Comparison of ENCODE assay signal across 27 mouse cellular contexts in genomic region chr12:55041011-55041410, GRCm38 (mm10). TPM values are rescaled to one million over a fixed set of nuclear protein-coding genes. Genes with fewer than 3 reads are reported as not detected.
DNase-seq lines count a peak whose midpoint lies in the region; ATAC-seq lines count a peak whose summit lies in the region.
"Had no signal": no experiment of that assay in that cellular context is flagged by ENCODE, and none has a peak within 500 bp of the region (broad histone marks: within the 10 kb centered on the region; RNA-seq: fewer than 3 reads in every experiment).

No protein-coding gene starts in this region.

- 0 out of 2 replicates have a peak overlapping the region, but pooled peaks have one; percentile 28 for H3K4me2 ChIP-seq in kidney, embryonic 15.5 days
- H3K4me2 ChIP-seq: embryonic facial prominence, embryonic 12.5 days; embryonic facial prominence, embryonic 15.5 days; heart, embryonic 11.5 days; hindbrain, embryonic 12.5 days; hindbrain, embryonic 15.5 days had no signal

- 0 out of 2 replicates have a peak, but pooled peaks cover 2% of the 10 kb centered on the region for H3K4me1 ChIP-seq in kidney, embryonic 15.5 days
- H3K4me1 ChIP-seq: embryonic facial prominence, embryonic 12.5 days; embryonic facial prominence, embryonic 15.5 days; hindbrain, embryonic 12.5 days; hindbrain, embryonic 15.5 days had no signal

- 54% methylated on average over 15 of the region's 15 CpGs for WGBS in kidney, embryonic 15.5 days

- H3K36me3 ChIP-seq in kidney, embryonic 15.5 days = peaks cover 17% of the 10 kb centered on the region
- H3K36me3 ChIP-seq: hindbrain, embryonic 15.5 days had no signal

- no peaks in the 10 kb centered on the region for H3K9me3 ChIP-seq in kidney, embryonic 15.5 days (replicated peaks)
- H3K9me3 ChIP-seq: embryonic facial prominence, embryonic 12.5 days; embryonic facial prominence, embryonic 15.5 days; hindbrain, embryonic 12.5 days; hindbrain, embryonic 15.5 days had no signal

- H3K27me3 ChIP-seq in kidney, embryonic 15.5 days = no peaks in the 10 kb centered on the region
- H3K27me3 ChIP-seq: embryonic facial prominence, embryonic 12.5 days; embryonic facial prominence, embryonic 15.5 days; hindbrain, embryonic 12.5 days; hindbrain, embryonic 15.5 days had no signal

- H3K27ac ChIP-seq in kidney, embryonic 15.5 days = no peak overlapping the region
- H3K27ac ChIP-seq: embryonic facial prominence, embryonic 12.5 days; embryonic facial prominence, embryonic 15.5 days; gastrocnemius, adult 2 months; hindbrain, embryonic 12.5 days; hindbrain, embryonic 15.5 days had no signal

- no peak overlapping the region for H3K4me3 ChIP-seq in kidney, embryonic 15.5 days (replicated peaks)
- H3K4me3 ChIP-seq: embryonic facial prominence, embryonic 12.5 days; embryonic facial prominence, embryonic 15.5 days; gastrocnemius, adult 2 months; hindbrain, embryonic 12.5 days; hindbrain, embryonic 15.5 days had no signal

- DNase-seq in kidney, adult 8-10 months = no peak
- DNase-seq in 416B (ENCODE audit: low read depth) = peak; percentile 24
- DNase-seq in right cerebral cortex, postnatal 10 days (ENCODE audit: low spot score in 2 of 2) = no peak
- DNase-seq in adrenal gland, adult (ENCODE audit: inconsistent age in 2 of 2, low spot score in 1 of 2) = no peak
- DNase-seq: adrenal gland, postnatal 14 days; cerebellum, adult 11 months; cerebellum, adult 2 months; cerebellum, adult 9-11 months; cerebellum, postnatal 25 days; forebrain, postnatal 0 days; gastrocnemius, adult 2 months; gastrocnemius, postnatal 14 days; heart, adult 11 months had no signal

- no peak for ATAC-seq in kidney, embryonic 15.5 days (replicated peaks; ENCODE audit: low FRiP score)
- ATAC-seq in activated CD4-positive, CD25-positive, alpha-beta regulatory T cell, adult 4 months = peak; percentile 32
- ATAC-seq: forebrain, embryonic 14.5 days; forebrain, postnatal 0 days; intestine, postnatal 0 days had no signal

- H3K9ac ChIP-seq in kidney, embryonic 15.5 days = no peak overlapping the region
- H3K9ac ChIP-seq: embryonic facial prominence, embryonic 12.5 days; embryonic facial prominence, embryonic 15.5 days; forebrain, postnatal 0 days; hindbrain, embryonic 12.5 days; hindbrain, embryonic 15.5 days had no signal

RNA-seq across cellular contexts. Expression of gene Baz1a, which starts 26.9 kb away (rescaled TPM):
- 25.8 and 26.7 TPM in 2 replicates for polyA plus RNA-seq in kidney, embryonic 15.5 days (2015; fragmentation: Nextera tagmentation; extraction: Ambion mirVana)
- polyA plus RNA-seq in activated CD4-positive, CD25-positive, alpha-beta regulatory T cell, adult 4 months (2017; shearing (Covaris generic)) = 10 to 100 TPM; 32.7 to 38.6 TPM

RNA-seq across cellular contexts. Expression of gene 2700097O09Rik, which starts 38.9 kb away (rescaled TPM):
- polyA plus RNA-seq in kidney, embryonic 15.5 days (2015; fragmentation: Nextera tagmentation; extraction: Ambion mirVana) = 38.2 and 40.1 TPM in 2 replicates
- 10 to 100 TPM; 14.0 to 17.8 TPM for polyA plus RNA-seq in activated CD4-positive, CD25-positive, alpha-beta regulatory T cell, adult 4 months (2017; shearing (Covaris generic))

RNA-seq across cellular contexts. Expression of gene Srp54a, which starts 39.1 kb away (rescaled TPM):
- 165 and 189 TPM in 2 replicates for polyA plus RNA-seq in kidney, embryonic 15.5 days (2015; fragmentation: Nextera tagmentation; extraction: Ambion mirVana)
- 100 to 1,000 TPM; 137 to 147 TPM for polyA plus RNA-seq in activated CD4-positive, CD25-positive, alpha-beta regulatory T cell, adult 4 months (2017; shearing (Covaris generic))

RNA-seq across cellular contexts. Expression of gene Gm20403, which starts 54.7 kb away (rescaled TPM):
- not detected in 2 replicates for polyA plus RNA-seq in kidney, embryonic 15.5 days (2015; fragmentation: Nextera tagmentation; extraction: Ambion mirVana)
- polyA plus RNA-seq in activated CD4-positive, CD25-positive, alpha-beta regulatory T cell, adult 4 months (2017; shearing (Covaris generic)) = not detected
- polyA plus RNA-seq: C2C12; cerebellum, adult 2 months; embryonic facial prominence, embryonic 12.5 days; embryonic facial prominence, embryonic 15.5 days; forebrain, embryonic 11.5 days; forebrain, embryonic 14.5 days; forebrain, postnatal 0 days; frontal cortex, adult 2 months; heart, embryonic 11.5 days; heart, embryonic 14.5 days; heart, postnatal 0 days; hindbrain, embryonic 12.5 days; hindbrain, embryonic 15.5 days; intestine, postnatal 0 days had no signal
